Mouse (Mus musculus) embryonic facial prominence, embryonic 14.5 days (tissue): ENCODE results near the gene Gprin1. TPM values are rescaled to one million over a fixed set of nuclear protein-coding genes. Genes with fewer than 3 reads are reported as not detected.
A peak's percentile ranks its signal among the peaks of the same experiment; 100 is the strongest.

Source experiments
- ATAC-seq: fragments of 200-750 bp; cut with Nextera tagmentation; 2 replicates; pipeline ENCODE4 v1.8.0; 2017; ENCODE audit warnings: low read depth, moderate number of reproducible peaks, moderate TSS enrichment
- DNase-seq: peaks from one replicate; pipeline ENCODE4 v3.0.0-alpha.2; 2015; ENCODE audit warnings: low spot score
- H3K27ac ChIP-seq: fragments of 300-500 bp; sonication (generic); replicated peaks from 2 replicates; pipeline ENCODE4 v1.5.1; 2014; ENCODE audit warnings: low read depth, mild to moderate bottlenecking, low read length, moderate library complexity
- H3K27me3 ChIP-seq: fragments of 300-500 bp; sonication (generic); replicated peaks from 2 replicates; pipeline ENCODE4 v1.6.1; 2014; ENCODE audit warnings: low read length; ENCODE audit not compliant: control insufficient read depth, insufficient read depth
- H3K36me3 ChIP-seq: fragments of 300-500 bp; sonication (generic); 2 replicates; pipeline ENCODE4 v1.6.1; 2014; ENCODE audit warnings: low read length, mixed read lengths; ENCODE audit not compliant: control insufficient read depth, insufficient read depth
- H3K4me1 ChIP-seq: fragments of 300-500 bp; sonication (generic); 2 replicates; pipeline ENCODE4 v1.6.1; 2014; ENCODE audit warnings: antibody characterized with exemption, low read length; ENCODE audit not compliant: control insufficient read depth, insufficient read depth
- H3K4me2 ChIP-seq: fragments of 300-500 bp; sonication (generic); 2 replicates; pipeline ENCODE4 v1.6.1; 2014; ENCODE audit warnings: low read depth, mild to moderate bottlenecking, low read length, moderate library complexity, mixed read lengths
- H3K4me3 ChIP-seq: fragments of 300-500 bp; sonication (generic); 2 replicates; pipeline ENCODE4 v1.5.1; 2014; ENCODE audit warnings: low read depth, mild to moderate bottlenecking, low read length
- H3K9ac ChIP-seq: fragments of 300-500 bp; sonication (generic); 2 replicates; pipeline ENCODE4 v1.6.1; 2014; ENCODE audit warnings: low read depth, mild to moderate bottlenecking, low read length, moderate library complexity, mixed read lengths
- H3K9me3 ChIP-seq: fragments of 300-500 bp; sonication (generic); 2 replicates; pipeline ENCODE4 v1.6.1; 2016; ENCODE audit warnings: low read length; ENCODE audit not compliant: control insufficient read depth
- WGBS: fragments of 180-500 bp; shearing (Covaris S2); extraction: QIAGEN DNeasy Blood & Tissue Kit; methylation state at CpG from one replicate; pipeline ENCODE4 v1.1.7; 2014; 5-methylcytosine and 5-hydroxymethylcytosine counted together
- polyA plus RNA-seq: library from polyadenylated mRNA; unstranded; fragments of >200 nt; fragmentation: Nextera tagmentation; extraction: Ambion mirVana; gene quantifications from 2 replicates; pipeline ENCODE4 v1.2.1, GENCODE M21; 2014

Gene Gprin1
- polyA plus RNA-seq, 1 experiment from 2014 or later, result 1.4 TPM

GRCm38 (mm10) chr13:54757093-54757830 is 7.6 kb upstream of the Gprin1 start:
- Histone ChIP-seq H3K27me3 (peaks cover 28% of the 10 kb centered on the region), H3K9me3 (no peaks in the 10 kb centered on the region), H3K4me2 (peak overlapping the region; percentile 68), H3K9ac (no peak overlapping the region), H3K36me3 (no peaks in the 10 kb centered on the region), H3K4me3 (peak overlapping the region; percentile 41; the same call in 1 of the 2 replicates), H3K4me1 (peaks cover 11% of the 10 kb centered on the region), H3K27ac (no peak overlapping the region; the same call in 1 of the 2 replicates)
- WGBS, result 42% methylated on average over 10 of the region's 10 CpGs
- peak; percentile 33 for DNase-seq
- ATAC-seq, result no peak

GRCm38 (mm10) chr13:54756156-54756712 is 6.6 kb upstream of the Gprin1 start:
- DNase-seq, result no peak
- no peak for ATAC-seq
- no peak overlapping the region for H3K27ac ChIP-seq
- WGBS, result 84% methylated on average over 8 of the region's 8 CpGs
- peaks cover 28% of the 10 kb centered on the region for H3K27me3 ChIP-seq
- peaks cover 11% of the 10 kb centered on the region for H3K4me1 ChIP-seq
- no peaks in the 10 kb centered on the region for H3K36me3 ChIP-seq
- H3K4me3 ChIP-seq, result no peak overlapping the region
- H3K4me2 ChIP-seq, result no peak overlapping the region
- H3K9me3 ChIP-seq, result no peaks in the 10 kb centered on the region
- H3K9ac ChIP-seq, result no peak overlapping the region

GRCm38 (mm10) chr13:54755201-54755830 is 5.6 kb upstream of the Gprin1 start:
- Histone ChIP-seq H3K4me2 (no peak overlapping the region), H3K4me1 (peaks cover 11% of the 10 kb centered on the region), H3K27ac (no peak overlapping the region), H3K27me3 (peaks cover 32% of the 10 kb centered on the region), H3K9me3 (no peaks in the 10 kb centered on the region), H3K4me3 (no peak overlapping the region), H3K9ac (no peak overlapping the region), H3K36me3 (no peaks in the 10 kb centered on the region)
- WGBS, result 27% methylated on average over 9 of the region's 9 CpGs
- ATAC-seq (no peak), DNase-seq (no peak)

DNA sequence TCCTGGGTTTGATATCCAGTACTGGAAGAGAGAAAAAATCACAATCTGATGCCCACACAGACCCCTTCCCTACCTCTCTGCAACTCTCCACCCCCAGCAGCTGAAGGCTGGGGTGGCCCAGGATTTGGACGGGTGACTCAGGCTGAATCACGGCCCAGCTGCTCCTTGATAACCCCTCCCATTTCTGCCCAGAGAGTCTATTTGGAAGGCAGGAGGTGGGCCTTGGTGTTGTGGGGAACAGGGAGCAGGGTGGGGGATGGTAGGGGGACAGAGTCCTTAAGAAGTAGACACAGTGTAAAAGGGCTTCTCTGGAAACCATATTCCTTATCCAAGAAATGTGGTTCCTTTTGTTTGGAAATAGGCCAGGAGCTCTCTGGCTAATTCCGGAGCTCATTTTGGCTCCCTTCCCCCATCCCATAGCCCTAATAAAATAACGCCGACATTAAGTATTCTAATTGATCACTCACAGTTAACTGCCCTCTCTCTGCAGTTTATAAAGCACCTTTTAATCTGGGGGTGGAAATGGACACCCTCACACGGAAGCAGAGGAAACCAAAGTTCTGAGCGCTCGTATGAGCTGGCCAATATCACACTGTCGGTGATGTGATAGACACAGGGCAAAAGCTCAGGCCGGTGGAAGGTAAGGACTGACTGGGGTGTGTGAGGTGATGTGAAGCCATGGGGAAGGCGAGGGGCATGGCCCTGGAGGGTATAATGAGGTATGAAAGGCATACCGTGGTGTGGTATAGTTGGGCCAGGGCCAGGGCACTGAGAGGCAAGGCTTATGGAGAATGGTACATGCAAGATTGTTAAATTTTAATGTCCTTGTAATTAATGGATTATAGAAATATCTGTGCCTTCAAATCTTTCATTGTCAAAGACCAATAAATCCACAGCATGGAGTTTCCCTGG is 4.8 kb upstream of the Gprin1 start:
- ATAC-seq (no peak), DNase-seq (no peak)
- Histone ChIP-seq H3K27ac (no peak overlapping the region), H3K4me2 (no peak overlapping the region), H3K4me3 (no peak overlapping the region), H3K36me3 (no peaks in the 10 kb centered on the region), H3K9me3 (no peaks in the 10 kb centered on the region), H3K4me1 (peaks cover 13% of the 10 kb centered on the region), H3K27me3 (peaks cover 33% of the 10 kb centered on the region), H3K9ac (no peak overlapping the region)
- WGBS, result 47% methylated on average over 12 of the region's 12 CpGs

DNA sequence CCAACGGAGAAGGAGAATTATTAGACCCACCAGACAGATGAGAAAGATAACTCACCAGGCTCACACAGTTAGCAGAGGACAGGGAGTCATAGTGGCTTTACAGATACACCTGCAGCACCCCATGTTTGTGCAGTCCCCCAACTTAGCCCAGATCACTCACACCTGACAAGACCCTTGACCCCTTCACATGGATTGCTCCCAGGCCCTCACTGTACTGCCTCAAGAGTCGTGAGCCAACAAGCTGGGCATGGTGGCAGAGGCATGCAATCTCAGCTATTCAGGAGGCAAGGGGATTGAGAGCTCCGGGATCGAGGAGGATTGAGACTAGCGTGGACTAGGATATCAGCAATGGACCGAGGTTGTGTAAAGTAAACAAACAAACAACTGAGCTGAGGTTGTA is 4.1 kb upstream of the Gprin1 start:
- H3K9ac ChIP-seq, result no peak overlapping the region
- DNase-seq (no peak), ATAC-seq (no peak)
- peaks cover 32% of the 10 kb centered on the region for H3K27me3 ChIP-seq
- no peak overlapping the region for H3K27ac ChIP-seq
- H3K4me2 ChIP-seq, result no peak overlapping the region
- no peaks in the 10 kb centered on the region for H3K9me3 ChIP-seq
- no peaks in the 10 kb centered on the region for H3K36me3 ChIP-seq
- 58% methylated on average over 6 of the region's 6 CpGs for WGBS
- peaks cover 15% of the 10 kb centered on the region for H3K4me1 ChIP-seq
- H3K4me3 ChIP-seq, result no peak overlapping the region

GRCm38 (mm10) chr13:54752656-54753055 is 3.0 kb upstream of the Gprin1 start:
- H3K36me3 ChIP-seq, result no peaks in the 10 kb centered on the region
- DNase-seq (no peak), ATAC-seq (no peak)
- no peak overlapping the region for H3K9ac ChIP-seq
- no peak overlapping the region for H3K27ac ChIP-seq
- H3K9me3 ChIP-seq, result no peaks in the 10 kb centered on the region
- 65% methylated on average over 10 of the region's 10 CpGs for WGBS
- no peak overlapping the region for H3K4me2 ChIP-seq
- H3K27me3 ChIP-seq, result peaks cover 40% of the 10 kb centered on the region
- H3K4me3 ChIP-seq, result no peak overlapping the region
- H3K4me1 ChIP-seq, result peaks cover 12% of the 10 kb centered on the region

DNA sequence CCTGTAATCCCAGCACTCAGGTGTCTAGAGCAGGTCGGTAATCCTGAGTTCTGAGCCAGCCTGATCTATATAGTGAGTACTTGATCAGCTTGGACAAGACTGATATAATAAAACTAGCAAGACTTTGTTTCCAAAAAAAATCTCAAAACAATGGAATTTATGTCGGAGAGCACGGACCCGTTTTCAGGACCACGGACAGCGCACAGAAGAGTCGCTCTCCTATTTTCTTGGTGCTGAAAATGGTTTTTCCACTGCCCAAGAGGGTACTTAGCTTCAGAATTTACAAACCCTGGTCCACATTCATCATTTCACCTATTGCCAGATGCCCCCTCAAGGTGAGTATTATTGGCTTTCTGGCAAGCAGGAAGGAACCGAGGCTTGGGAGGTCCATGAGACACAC is 1.0 kb upstream of the Gprin1 start:
- Histone ChIP-seq H3K4me1 (peaks cover 10% of the 10 kb centered on the region), H3K4me2 (no peak overlapping the region), H3K9me3 (no peaks in the 10 kb centered on the region), H3K36me3 (no peaks in the 10 kb centered on the region), H3K27me3 (peaks cover 39% of the 10 kb centered on the region), H3K4me3 (no peak overlapping the region), H3K9ac (no peak overlapping the region), H3K27ac (no peak overlapping the region)
- ATAC-seq, result no peak
- DNase-seq, result no peak
- WGBS, result 2% methylated on average over 8 of the region's 8 CpGs
